Mouse (Mus musculus) liver, embryonic 14.5 days (tissue): ENCODE results near the gene Farsa. TPM values are rescaled to one million over a fixed set of nuclear protein-coding genes. Genes with fewer than 3 reads are reported as not detected.

Experiments used
- ATAC-seq: fragments of 200-750 bp; cut with Nextera tagmentation; 2 replicates; pipeline ENCODE4 v1.8.0; 2017; ENCODE audit warnings: moderate number of reproducible peaks, mild to moderate bottlenecking, moderate library complexity; ENCODE audit not compliant: insufficient read depth
- DNase-seq, 3 experiments: peaks; one replicate each; pipeline ENCODE4 v3.0.0-alpha.2; 2012 to 2013; ENCODE audit warnings: low read depth in 3 of 3, low spot score in 3 of 3
- H3K27ac ChIP-seq: fragments of 300-500 bp; sonication (generic); 2 replicates; pipeline ENCODE4 v1.5.1; 2014; ENCODE audit warnings: moderate library complexity, mild to moderate bottlenecking, control low read depth, inconsistent platforms
- H3K27me3 ChIP-seq: fragments of 300-500 bp; sonication (generic); 2 replicates; pipeline ENCODE4 v1.6.1; 2014; ENCODE audit warnings: mild to moderate bottlenecking, low read length, moderate library complexity; ENCODE audit not compliant: control insufficient read depth, insufficient read depth
- H3K36me3 ChIP-seq: fragments of 300-500 bp; sonication (generic); replicated peaks from 2 replicates; pipeline ENCODE4 v1.6.1; 2014; ENCODE audit warnings: low read depth; ENCODE audit not compliant: control insufficient read depth, insufficient read depth
- H3K4me1 ChIP-seq, 2 experiments: fragments of 200-500 bp in 1 of 2; fragments of 300-500 bp in 1 of 2; sonication (generic) in 1 of 2; replicated peaks; 2 replicates each; pipeline ENCODE4 v1.6.1; 2012 to 2014; ENCODE audit warnings: antibody characterized with exemption in 1 of 2, inconsistent platforms in 1 of 2, low read length in 1 of 2; ENCODE audit not compliant: control insufficient read depth in 2 of 2, insufficient read depth in 2 of 2
- H3K4me2 ChIP-seq: fragments of 300-500 bp; sonication (generic); 2 replicates; pipeline ENCODE4 v1.6.1; 2014; ENCODE audit warnings: low read depth, mild to moderate bottlenecking, control low read depth, moderate library complexity
- H3K4me3 ChIP-seq, 2 experiments: fragments of 200-500 bp in 1 of 2; fragments of 300-500 bp in 1 of 2; sonication (generic) in 1 of 2; 2 replicates each; pipeline ENCODE4 v1.5.1; 2012 to 2014; ENCODE audit warnings: low read depth in 2 of 2, low read length in 2 of 2, mild to moderate bottlenecking in 2 of 2, control low read depth in 1 of 2, inconsistent platforms in 1 of 2, moderate library complexity in 1 of 2; ENCODE audit not compliant: insufficient read depth in 1 of 2
- H3K9ac ChIP-seq: fragments of 300-500 bp; sonication (generic); replicated peaks from 2 replicates; pipeline ENCODE4 v1.6.1; 2014; ENCODE audit warnings: mild to moderate bottlenecking, control low read depth, moderate library complexity
- H3K9me3 ChIP-seq: fragments of 300-500 bp; sonication (generic); 2 replicates; pipeline ENCODE4 v1.6.1; 2016; ENCODE audit warnings: low read length, mixed read lengths; ENCODE audit not compliant: control insufficient read depth
- CTCF ChIP-seq: IDR thresholded peaks from 2 replicates; pipeline ENCODE4 v1.5.1; 2016; ENCODE audit warnings: antibody characterized with exemption, low read depth, control low read depth
- EP300 ChIP-seq: IDR thresholded peaks from 2 replicates; pipeline ENCODE4 v1.6.1; 2016; ENCODE audit warnings: antibody characterized with exemption, low read depth
- WGBS: fragments of 180-500 bp; shearing (Covaris S2); extraction: QIAGEN DNeasy Blood & Tissue Kit; methylation state at CpG from one replicate; pipeline ENCODE4 v1.1.7; 2014; ENCODE audit not compliant: insufficient replicate concordance; 5-methylcytosine and 5-hydroxymethylcytosine counted together
- polyA plus RNA-seq, 2 experiments: library from polyadenylated mRNA; depleted of rRNA in 1 of 2; stranded (reverse) in 1 of 2; unstranded in 1 of 2; fragments of >200 nt; fragmentation: Nextera tagmentation in 1 of 2; extraction: Ambion mirVana in 1 of 2; gene quantifications; 2 replicates each; pipeline versions ENCODE4 v1.2.1 to v1.2.3; 2012 to 2014

Gene Farsa
- polyA plus RNA-seq, 2 experiments = 45.8 to 54.8 TPM

DNA sequence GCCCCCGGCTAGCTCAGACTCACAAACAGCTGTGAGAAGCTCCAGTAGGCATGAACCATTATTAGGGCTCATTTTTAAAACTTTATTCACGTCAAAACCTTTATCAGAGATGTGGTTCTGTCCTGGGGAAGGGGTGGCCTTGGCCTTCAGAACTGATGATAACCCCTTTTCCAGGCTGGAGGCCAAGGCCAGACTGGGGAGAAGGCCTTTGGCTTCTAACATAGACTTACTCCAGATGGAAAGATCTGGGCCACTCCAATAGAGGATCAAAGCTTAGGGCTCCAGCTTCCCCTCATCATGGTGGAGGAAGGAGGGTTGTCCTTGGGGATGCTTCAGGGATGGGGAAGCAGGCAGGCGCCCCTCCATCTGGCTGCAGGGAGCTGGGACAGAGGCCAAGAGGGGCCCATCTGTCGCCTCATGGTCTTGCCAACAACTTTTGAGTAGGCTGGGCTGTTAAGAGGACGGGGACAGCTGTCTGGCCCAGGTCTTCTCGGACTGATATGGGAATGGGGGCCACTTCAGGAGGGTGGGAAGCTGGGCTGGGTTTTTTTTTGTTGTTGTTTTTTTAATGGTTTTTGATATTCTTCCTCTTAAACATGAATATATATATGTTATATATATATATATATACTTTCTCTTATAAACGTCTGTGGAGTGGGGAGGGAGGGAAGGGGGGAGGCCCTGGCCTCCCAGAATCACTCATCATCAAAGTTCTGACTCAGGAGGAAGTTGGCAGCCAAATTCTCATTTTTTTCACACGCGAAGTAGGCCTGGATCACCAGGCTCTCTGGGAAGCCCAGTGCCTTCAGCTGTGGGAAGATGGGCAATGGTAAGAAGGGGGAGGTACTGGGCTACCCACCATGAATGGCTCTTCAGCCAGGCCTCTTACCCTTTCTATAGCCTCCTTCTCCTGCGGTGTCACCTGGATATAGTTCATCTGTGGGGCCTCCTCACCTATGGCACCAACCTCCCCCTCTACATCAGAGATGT is 21.6 kb upstream of the Farsa start:
- no peak for DNase-seq
- Histone ChIP-seq H3K27ac (peak overlapping the region; percentile 97), H3K9ac (peak overlapping the region; percentile 25; the same call in 1 of the 2 replicates), H3K4me3 (peak overlapping the region in 1 of 2 experiments; percentile 74; a peak in 1 of 4 replicates), H3K9me3 (no peaks in the 10 kb centered on the region), H3K27me3 (no peaks in the 10 kb centered on the region), H3K4me1 (peaks cover 43 to 68% of the 10 kb centered on the region in 2 experiments), H3K36me3 (peaks cover 54% of the 10 kb centered on the region), H3K4me2 (peak overlapping the region; percentile 84)
- WGBS = 70% methylated on average over 10 of the region's 10 CpGs
- TF ChIP-seq EP300 = no peak; the same call in 1 of the 2 replicates
- no peak for TF ChIP-seq CTCF
- no peak for ATAC-seq

DNA sequence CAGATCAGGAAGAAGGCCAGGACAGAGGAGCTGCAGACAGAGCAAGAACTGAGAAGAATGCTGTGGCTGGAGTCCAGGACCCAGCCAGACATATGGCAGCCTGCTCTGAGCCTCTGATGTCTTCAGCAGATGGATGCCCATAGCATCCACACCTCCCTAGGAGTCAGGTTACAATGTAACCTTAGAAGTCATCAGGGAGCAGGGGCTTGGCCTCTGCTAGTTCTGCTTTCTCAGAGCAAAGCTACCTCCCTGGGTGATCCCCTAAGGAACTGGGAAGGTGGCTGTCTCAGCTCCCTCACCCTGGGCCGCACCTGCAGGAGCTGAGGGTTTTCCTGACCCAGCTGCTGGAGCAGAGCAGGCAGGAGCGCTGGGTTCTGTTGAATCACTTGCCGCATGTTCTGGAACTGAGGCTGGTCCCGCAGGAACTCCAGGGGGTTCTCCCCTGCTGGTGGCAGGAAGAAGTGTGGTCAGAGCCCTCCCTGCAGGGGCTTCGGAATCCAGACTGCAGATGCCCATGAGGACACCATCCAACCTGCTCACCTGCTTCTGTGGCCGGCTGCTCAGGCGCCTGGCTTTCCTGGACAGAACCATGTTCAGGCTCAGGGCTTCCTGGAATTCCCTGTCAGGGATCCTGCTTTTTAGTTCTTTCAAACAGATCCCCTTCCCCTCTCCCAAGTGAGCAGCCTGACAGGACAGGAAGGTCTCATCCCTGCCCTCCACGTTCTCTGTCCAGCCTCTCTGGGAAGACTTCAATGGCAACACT is 19.5 kb upstream of the Farsa start:
- Histone ChIP-seq H3K4me3 (peak overlapping the region; percentile 74 to 82), H3K27ac (peak overlapping the region; percentile 97), H3K9ac (peak overlapping the region; percentile 96), H3K27me3 (no peaks in the 10 kb centered on the region), H3K4me1 (peaks cover 39 to 64% of the 10 kb centered on the region in 2 experiments), H3K36me3 (peaks cover 62% of the 10 kb centered on the region), H3K4me2 (peak overlapping the region; percentile 73), H3K9me3 (no peaks in the 10 kb centered on the region)
- DNase-seq (no peak), ATAC-seq (no peak)
- TF ChIP-seq CTCF = peak; percentile 52
- TF ChIP-seq EP300 = no peak
- WGBS = 78% methylated on average over 8 of the region's 8 CpGs

DNA sequence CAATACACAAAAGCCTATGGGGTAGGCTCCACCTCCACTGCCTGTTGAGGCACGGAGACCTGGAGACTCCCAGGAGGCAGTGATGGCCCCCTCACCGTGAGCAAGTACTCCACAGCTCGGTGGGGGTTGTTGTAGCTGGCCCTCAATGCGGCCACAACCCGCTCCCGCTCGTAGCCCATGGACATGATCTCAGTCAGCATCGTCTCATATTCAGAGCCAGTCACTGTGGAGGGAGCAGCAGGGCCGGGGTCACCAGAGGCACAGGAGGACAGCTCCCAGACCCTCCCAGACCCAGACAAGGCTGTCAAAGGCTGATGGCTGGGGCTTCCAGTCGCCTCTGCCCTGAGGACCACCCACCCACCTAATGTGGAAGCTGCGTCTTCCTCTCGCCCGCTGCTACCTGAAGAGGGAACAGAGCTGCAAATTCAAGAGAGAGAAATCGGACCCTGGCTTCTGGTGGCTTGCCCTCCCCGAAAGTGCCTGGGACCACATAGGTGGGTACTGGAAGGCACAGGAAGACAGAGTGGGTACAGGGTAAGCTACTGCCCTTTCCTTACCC is 18.8 kb upstream of the Farsa start:
- H3K4me1 ChIP-seq = peaks cover 38 to 62% of the 10 kb centered on the region in 2 experiments
- H3K27ac ChIP-seq = peak overlapping the region; percentile 97
- peaks cover 69% of the 10 kb centered on the region for H3K36me3 ChIP-seq
- 71% methylated on average over 15 of the region's 15 CpGs for WGBS
- H3K9me3 ChIP-seq = no peaks in the 10 kb centered on the region
- DNase-seq (no peak), ATAC-seq (no peak)
- TF ChIP-seq CTCF = no peak
- TF ChIP-seq EP300 = no peak
- peak overlapping the region; percentile 73 for H3K4me2 ChIP-seq
- H3K27me3 ChIP-seq = no peaks in the 10 kb centered on the region
- H3K4me3 ChIP-seq = peak overlapping the region; percentile 74 to 82
- peak overlapping the region; percentile 96 for H3K9ac ChIP-seq

DNA sequence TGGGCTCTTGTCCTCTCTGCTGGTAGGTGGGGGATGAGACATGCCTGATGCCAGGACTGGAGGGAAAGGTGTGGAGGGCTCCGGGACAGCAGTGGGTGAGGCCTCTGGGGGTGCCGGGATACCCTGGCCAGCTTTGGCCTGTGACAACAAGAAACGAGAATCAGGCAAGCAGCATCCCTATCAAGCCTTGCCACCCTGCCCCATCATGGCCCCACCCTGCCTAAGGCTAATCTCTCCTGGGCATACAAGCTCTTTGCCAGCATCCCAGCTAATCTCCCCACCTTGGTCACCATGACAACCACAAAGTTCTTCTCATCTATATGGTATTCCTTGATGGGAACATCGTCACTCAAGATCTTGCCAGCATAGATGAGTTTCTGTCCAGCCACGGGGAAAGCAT is 18.3 kb upstream of the Farsa start:
- Histone ChIP-seq H3K9me3 (no peaks in the 10 kb centered on the region), H3K36me3 (peaks cover 74% of the 10 kb centered on the region), H3K27ac (peak overlapping the region; percentile 97), H3K4me3 (peak overlapping the region; percentile 74 to 82), H3K4me2 (peak overlapping the region; percentile 73), H3K27me3 (no peaks in the 10 kb centered on the region), H3K9ac (peak overlapping the region; percentile 96), H3K4me1 (peaks cover 37 to 58% of the 10 kb centered on the region in 2 experiments)
- DNase-seq (peak; percentile 94 to 95 (median 95)), ATAC-seq (peak; percentile 83)
- TF ChIP-seq EP300 = peak; percentile 98
- TF ChIP-seq CTCF = no peak
- WGBS = 12% methylated on average over 5 of the region's 5 CpGs
